Mouse (Mus musculus) megakaryocyte-erythroid progenitor cell, adult 5-6 weeks (primary cell): Measurements from ENCODE around the gene Ccdc189. TPM values are rescaled to one million over a fixed set of nuclear protein-coding genes. Genes with fewer than 3 reads are reported as not detected.
"Not testable (repeated sequence)": the region's sequence is repeated elsewhere in the genome, so short reads cannot be mapped to it uniquely, and the experiment has no call there.

Source experiments
- ATAC-seq: replicated peaks from 2 replicates; pipeline ENCODE4 v1.8.0; 2016; ENCODE audit warnings: mild to moderate bottlenecking, inconsistent platforms; ENCODE audit not compliant: severe bottlenecking, poor library complexity, low FRiP score, low TSS enrichment
- total RNA-seq, 2 experiments: library from RNA; stranded (forward) in 1 of 2; stranded (reverse) in 1 of 2; fragments of 200-1000, 215-1000 nt in 1 of 2; fragments of >200 nt in 1 of 2; fragmentation: Nextera tagmentation in 1 of 2; gene quantifications; 2 replicates each; pipeline ENCODE4 v1.2.3; 2014 to 2017

Gene Ccdc189
- 6.1 TPM in 1 of 2 replicates, not detected in the other for total RNA-seq (2014; fragmentation: Nextera tagmentation)
- total RNA-seq (2017): 0.38 and 6.8 TPM in 2 replicates

- ATAC-seq: peak; percentile 88
Measured at GRCm38 (mm10) chr7:127588011-127588871, at the start of gene Ccdc189, which contains the start of gene Rnf40. Gene Ccdc189 (minus strand): TSS chr7:127588595. Gene Rnf40 (plus strand): TSS chr7:127588767.

GRCm38 (mm10) chr7:127636963-127637362 lies 48.6 kb upstream of the Ccdc189 start:
- ATAC-seq: 0 out of 2 replicates have a peak, but pooled peaks have one; percentile 50

- ATAC-seq: no peak
Measured at GRCm38 (mm10) chr7:127631416-127631815, 43.0 kb upstream of the Ccdc189 start.

- ATAC-seq: no peak
Measured at GRCm38 (mm10) chr7:127628646-127629045, 40.3 kb upstream of the Ccdc189 start.

GRCm38 (mm10) chr7:127626471-127626870 lies 38.1 kb upstream of the Ccdc189 start:
- peak; percentile 100 for ATAC-seq

GRCm38 (mm10) chr7:127626039-127626438 lies 37.6 kb upstream of the Ccdc189 start:
- ATAC-seq: no peak; the same call in 1 of the 2 replicates

- ATAC-seq: not testable (repeated sequence)
Measured at GRCm38 (mm10) chr7:127618402-127618801, 30.0 kb upstream of the Ccdc189 start.

- no peak for ATAC-seq
Measured at GRCm38 (mm10) chr7:127617962-127618361, 29.6 kb upstream of the Ccdc189 start.

- no peak for ATAC-seq
Measured at GRCm38 (mm10) chr7:127616881-127617280, 28.5 kb upstream of the Ccdc189 start.

GRCm38 (mm10) chr7:127616336-127616735 lies 27.9 kb upstream of the Ccdc189 start:
- ATAC-seq: no peak

- peak; percentile 32 for ATAC-seq
Measured at GRCm38 (mm10) chr7:127614891-127615843, 26.8 kb upstream of the Ccdc189 start, which contains the start of gene Zfp629. Gene Zfp629 (minus strand): TSS chr7:127615797.

GRCm38 (mm10) chr7:127614511-127614890 lies 26.1 kb upstream of the Ccdc189 start:
- peak; percentile 38; the same call in 1 of the 2 replicates for ATAC-seq

- no peak for ATAC-seq
Measured at GRCm38 (mm10) chr7:127614091-127614490, 25.7 kb upstream of the Ccdc189 start.

- ATAC-seq: no peak
Measured at GRCm38 (mm10) chr7:127613501-127613900, 25.1 kb upstream of the Ccdc189 start.

- ATAC-seq: no peak
Measured at GRCm38 (mm10) chr7:127611561-127611960, 23.2 kb upstream of the Ccdc189 start.

GRCm38 (mm10) chr7:127611011-127611410 lies 22.6 kb upstream of the Ccdc189 start:
- no peak for ATAC-seq

GRCm38 (mm10) chr7:127607150-127607549 lies 18.8 kb upstream of the Ccdc189 start:
- ATAC-seq: no peak

- ATAC-seq: no peak
Measured at GRCm38 (mm10) chr7:127604256-127604655, 15.9 kb upstream of the Ccdc189 start.

- ATAC-seq: no peak
Measured at GRCm38 (mm10) chr7:127602903-127603302, 14.5 kb upstream of the Ccdc189 start.

- ATAC-seq: peak; percentile 32; the same call in 1 of the 2 replicates
Measured at GRCm38 (mm10) chr7:127601735-127602134, 13.3 kb upstream of the Ccdc189 start.
